Mouse (Mus musculus): ENCODE data around the gene Tecta. TPM values are rescaled to one million over a fixed set of nuclear protein-coding genes. Genes with fewer than 3 reads are reported as not detected.

Gene Tecta
- polyA plus RNA-seq, 1 experiment = 0.04 TPM

DNA sequence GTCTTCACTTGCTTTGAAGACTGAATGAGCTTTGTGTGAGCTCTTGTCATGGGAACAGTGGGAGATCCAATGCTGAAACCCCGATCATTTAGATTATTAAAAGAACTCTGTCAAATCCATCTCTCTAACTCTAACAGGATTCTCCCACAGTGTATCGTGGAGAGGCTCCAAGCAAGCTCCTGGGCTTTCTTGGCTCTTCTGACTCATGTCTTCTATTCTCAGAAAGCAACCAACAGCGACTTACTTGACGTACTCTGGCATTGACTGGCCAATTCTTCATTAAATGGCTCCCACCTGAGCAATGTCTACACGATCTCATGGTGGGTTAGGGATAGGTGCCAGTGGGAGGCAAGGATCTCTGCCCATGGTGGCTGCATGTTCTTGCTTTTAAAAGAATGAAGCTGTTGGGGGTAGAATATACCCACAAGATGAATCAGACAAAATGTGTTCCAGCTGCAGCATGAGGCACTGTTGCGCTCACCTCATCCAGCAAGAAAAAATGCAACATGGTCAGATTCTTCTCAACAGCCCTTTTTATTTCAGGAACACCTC, 98.6 kb downstream of the Tecta start:
- 85% methylated on average over 6 of the region's 6 CpGs for WGBS
- no peak overlapping the region for H3K4me3 ChIP-seq (ENCODE audit: extremely low read depth, insufficient read depth, insufficient read length)
- H3K27ac ChIP-seq (ENCODE audit: insufficient read depth, low read length) = no peak overlapping the region
- H3K27me3 ChIP-seq (ENCODE audit: control insufficient read depth, insufficient read depth, low read length) = no peaks in the 10 kb centered on the region
- no peak for DNase-seq (ENCODE audit: low read depth in 1 of 2, low spot score in 2 of 2)
- no peak for TF ChIP-seq POLR2A (IDR thresholded peaks at IDR 0.05; ENCODE audit: low read depth, low read length)
- TF ChIP-seq CTCF (IDR thresholded peaks at IDR 0.05; ENCODE audit: extremely low read depth, insufficient read depth, insufficient read length, insufficient replicate concordance) = no peak
- no peaks in the 10 kb centered on the region for H3K36me3 ChIP-seq (ENCODE audit: control insufficient read depth, insufficient read depth, low read length)
- H3K4me1 ChIP-seq (ENCODE audit: control insufficient read depth, insufficient read depth, insufficient read length) = no peaks in the 10 kb centered on the region

- H3K27ac ChIP-seq (ENCODE audit: insufficient read depth, low read length) = no peak overlapping the region
- DNase-seq (ENCODE audit: low read depth in 1 of 2, low spot score in 2 of 2) = no peak
- 83% methylated on average over 10 of the region's 10 CpGs for WGBS
- H3K27me3 ChIP-seq (ENCODE audit: control insufficient read depth, insufficient read depth, low read length) = no peaks in the 10 kb centered on the region
- H3K36me3 ChIP-seq (ENCODE audit: control insufficient read depth, insufficient read depth, low read length) = no peaks in the 10 kb centered on the region
- no peak overlapping the region for H3K4me3 ChIP-seq (ENCODE audit: extremely low read depth, insufficient read depth, insufficient read length)
- H3K4me1 ChIP-seq (ENCODE audit: control insufficient read depth, insufficient read depth, insufficient read length) = no peaks in the 10 kb centered on the region
- TF ChIP-seq POLR2A (IDR thresholded peaks at IDR 0.05; ENCODE audit: low read depth, low read length) (no peak), CTCF (IDR thresholded peaks at IDR 0.05; ENCODE audit: extremely low read depth, insufficient read depth, insufficient read length, insufficient replicate concordance) (no peak)
Measured at GRCm38 (mm10) chr9:42296297-42296922, 103.3 kb downstream of the Tecta start.

DNA sequence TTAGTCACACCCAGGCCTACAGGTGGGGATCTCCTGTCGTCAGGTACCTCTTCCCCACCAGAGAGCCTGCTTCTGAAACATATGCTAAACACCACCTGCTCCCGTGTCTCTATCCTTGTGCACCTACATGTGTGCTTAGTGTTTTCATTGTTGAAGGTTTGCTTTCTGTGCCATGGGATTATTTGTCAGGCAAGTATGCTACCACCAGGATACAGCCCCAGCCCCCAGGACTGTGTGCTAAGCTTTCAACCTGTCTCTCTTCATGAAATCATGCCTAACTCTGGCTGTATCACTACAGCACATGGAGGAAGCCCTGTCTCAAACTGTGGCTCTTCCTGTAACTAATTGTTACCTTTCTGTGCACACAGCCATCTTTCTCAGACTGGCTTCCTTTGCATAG, 105.6 kb downstream of the Tecta start:
- H3K27me3 ChIP-seq (ENCODE audit: control insufficient read depth, insufficient read depth, low read length) = no peaks in the 10 kb centered on the region
- no peaks in the 10 kb centered on the region for H3K36me3 ChIP-seq (ENCODE audit: control insufficient read depth, insufficient read depth, low read length)
- no peak overlapping the region for H3K4me3 ChIP-seq (ENCODE audit: extremely low read depth, insufficient read depth, insufficient read length)
- 69% methylated on average over 2 of the region's 2 CpGs for WGBS
- TF ChIP-seq CTCF (IDR thresholded peaks at IDR 0.05; ENCODE audit: extremely low read depth, insufficient read depth, insufficient read length, insufficient replicate concordance) (no peak), POLR2A (IDR thresholded peaks at IDR 0.05; ENCODE audit: low read depth, low read length) (no peak)
- H3K27ac ChIP-seq (ENCODE audit: insufficient read depth, low read length) = no peak overlapping the region
- no peak for DNase-seq (ENCODE audit: low read depth in 1 of 2, low spot score in 2 of 2)
- no peaks in the 10 kb centered on the region for H3K4me1 ChIP-seq (ENCODE audit: control insufficient read depth, insufficient read depth, insufficient read length)

- WGBS = 80% methylated on average over 3 of the region's 3 CpGs
- TF ChIP-seq CTCF (IDR thresholded peaks at IDR 0.05; ENCODE audit: extremely low read depth, insufficient read depth, insufficient read length, insufficient replicate concordance) = no peak
- no peak for TF ChIP-seq POLR2A (IDR thresholded peaks at IDR 0.05; ENCODE audit: low read depth, low read length)
- no peaks in the 10 kb centered on the region for H3K27me3 ChIP-seq (ENCODE audit: control insufficient read depth, insufficient read depth, low read length)
- H3K36me3 ChIP-seq (ENCODE audit: control insufficient read depth, insufficient read depth, low read length) = no peaks in the 10 kb centered on the region
- H3K27ac ChIP-seq (ENCODE audit: insufficient read depth, low read length) = no peak overlapping the region
- H3K4me1 ChIP-seq (ENCODE audit: control insufficient read depth, insufficient read depth, insufficient read length) = no peaks in the 10 kb centered on the region
- H3K4me3 ChIP-seq (ENCODE audit: extremely low read depth, insufficient read depth, insufficient read length) = no peak overlapping the region
- DNase-seq (ENCODE audit: low read depth in 1 of 2, low spot score in 2 of 2) = no peak
Measured at GRCm38 (mm10) chr9:42293596-42293995, 106.1 kb downstream of the Tecta start.

- Histone ChIP-seq H3K27ac (ENCODE audit: insufficient read depth, low read length) (no peak overlapping the region), H3K27me3 (ENCODE audit: control insufficient read depth, insufficient read depth, low read length) (no peaks in the 10 kb centered on the region), H3K4me3 (ENCODE audit: extremely low read depth, insufficient read depth, insufficient read length) (no peak overlapping the region), H3K36me3 (ENCODE audit: control insufficient read depth, insufficient read depth, low read length) (no peaks in the 10 kb centered on the region), H3K4me1 (ENCODE audit: control insufficient read depth, insufficient read depth, insufficient read length) (no peaks in the 10 kb centered on the region)
- WGBS = 81% methylated on average over 7 of the region's 7 CpGs
- no peak for TF ChIP-seq CTCF (IDR thresholded peaks at IDR 0.05; ENCODE audit: extremely low read depth, insufficient read depth, insufficient read length, insufficient replicate concordance)
- TF ChIP-seq POLR2A (IDR thresholded peaks at IDR 0.05; ENCODE audit: low read depth, low read length) = no peak
- no peak for DNase-seq (ENCODE audit: low read depth in 1 of 2, low spot score in 2 of 2)
Measured at GRCm38 (mm10) chr9:42293051-42293450, 106.7 kb downstream of the Tecta start.

DNA sequence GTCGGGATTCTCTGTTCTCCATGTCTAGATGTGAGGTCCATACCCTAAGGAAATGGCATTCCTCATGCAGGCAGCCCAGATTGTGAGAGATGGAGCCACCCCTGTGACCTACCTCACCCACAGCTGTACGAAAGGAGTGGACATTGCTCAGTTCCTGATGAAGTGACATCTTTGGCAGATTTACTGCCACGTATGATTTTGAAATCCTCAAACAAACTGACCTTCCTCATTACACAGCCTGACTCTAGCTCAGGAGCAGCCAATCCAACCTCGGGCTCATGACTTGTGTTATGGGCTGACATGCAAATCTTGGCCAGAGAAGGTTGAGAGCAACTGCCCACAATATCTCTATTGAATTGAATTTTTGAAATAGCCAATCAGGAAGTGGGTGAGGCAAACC, 120.1 kb downstream of the Tecta start:
- Histone ChIP-seq H3K4me3 (ENCODE audit: extremely low read depth, insufficient read depth, insufficient read length) (no peak overlapping the region), H3K27me3 (ENCODE audit: control insufficient read depth, insufficient read depth, low read length) (no peaks in the 10 kb centered on the region), H3K4me1 (ENCODE audit: control insufficient read depth, insufficient read depth, insufficient read length) (no peaks in the 10 kb centered on the region), H3K36me3 (ENCODE audit: control insufficient read depth, insufficient read depth, low read length) (no peaks in the 10 kb centered on the region), H3K27ac (ENCODE audit: insufficient read depth, low read length) (no peak overlapping the region)
- no peak for DNase-seq (ENCODE audit: low read depth in 1 of 2, low spot score in 2 of 2)
- 55% methylated on average over 4 of the region's 4 CpGs for WGBS
- no peak for TF ChIP-seq CTCF (IDR thresholded peaks at IDR 0.05; ENCODE audit: extremely low read depth, insufficient read depth, insufficient read length, insufficient replicate concordance)
- TF ChIP-seq POLR2A (IDR thresholded peaks at IDR 0.05; ENCODE audit: low read depth, low read length) = no peak

Other genes with a start within 250 kb of the Tecta start
- gene Sc5d, start 135.7 kb downstream of the Tecta start, polyA plus RNA-seq (2012; rRNA removed) = 15.1 and 16.9 TPM in 2 replicates
- 6.4 and 8.2 TPM in 2 replicates for gene Tbcel, start 107.9 kb upstream of the Tecta start, polyA plus RNA-seq (2012; rRNA removed)